Mouse (Mus musculus): Measurements from ENCODE around the gene Lcn12.

GRCm38 (mm10) chr2:25500071-25500575, 6.4 kb upstream of the Lcn12 start:
- TF ChIP-seq POLR2A (IDR thresholded peaks at IDR 0.05; ENCODE audit: extremely low read depth, insufficient read depth, low read length) (peak; percentile 60; the same call in 1 of the 2 replicates), CTCF (IDR thresholded peaks at IDR 0.05; ENCODE audit: low read depth, low read length) (no peak)

All from liver, adult 2 months (tissue).